9 mouse cellular contexts compared by ENCODE assay signal in genomic region chr19:56588205-56588626, GRCm38 (mm10). TPM values are rescaled to one million over a fixed set of nuclear protein-coding genes. Genes with fewer than 3 reads are reported as not detected.
DNase-seq lines count a peak whose midpoint lies in the region; ATAC-seq and TF ChIP-seq lines count a peak whose summit lies in the region.
"Had no signal": no experiment of that assay in that cellular context is flagged by ENCODE, and none has a peak within 500 bp of the region (broad histone marks: within the 10 kb centered on the region; RNA-seq: fewer than 3 reads in every experiment).

No protein-coding gene starts in this region.

- no peak overlapping the region for H3K4me2 ChIP-seq in midbrain, embryonic 15.5 days
- H3K4me2 ChIP-seq: neural tube, embryonic 12.5 days had no signal

- TF ChIP-seq CTCF in kidney, adult 2 months (conservative IDR thresholded peaks at IDR 0.05; ENCODE audit: insufficient read depth, insufficient read length, low read depth, low read length): no peak

- DNase-seq in kidney, adult 2 months: peak; percentile 24
- no peak for DNase-seq in kidney, postnatal 14 days
- peak; percentile 52 for DNase-seq in cerebellum, adult 8-10 months
- DNase-seq in heart, adult 8-10 months (ENCODE audit: low spot score): peak; percentile 62
- DNase-seq in layer of hippocampus, postnatal 36 days: peak; percentile 44 to 45
- peak; percentile 74 to 75 for DNase-seq in right cerebral cortex, adult 2 months (ENCODE audit: low spot score in 2 of 2)

- H3K4me1 ChIP-seq in kidney, adult 2 months (ENCODE audit: control insufficient read depth, insufficient read depth, low read length): no peaks in the 10 kb centered on the region
- H3K4me1 ChIP-seq in midbrain, embryonic 15.5 days: no peaks in the 10 kb centered on the region
- H3K4me1 ChIP-seq: neural tube, embryonic 12.5 days had no signal

- no peak for ATAC-seq in midbrain, embryonic 15.5 days (replicated peaks)
- no peak for ATAC-seq in inflammation-experienced regulatory T-cells, adult 6 months

- H3K9me3 ChIP-seq in midbrain, embryonic 15.5 days: no peaks in the 10 kb centered on the region
- H3K9me3 ChIP-seq: neural tube, embryonic 12.5 days had no signal

- no peak overlapping the region for H3K27ac ChIP-seq in kidney, adult 2 months (ENCODE audit: insufficient read depth, low read depth, low read length)
- H3K27ac ChIP-seq in midbrain, embryonic 15.5 days: no peak overlapping the region
- H3K27ac ChIP-seq: neural tube, embryonic 12.5 days had no signal

- no peak overlapping the region for H3K4me3 ChIP-seq in kidney, adult 2 months (ENCODE audit: insufficient read depth, low read depth, low read length)
- H3K4me3 ChIP-seq in midbrain, embryonic 15.5 days: no peak overlapping the region
- H3K4me3 ChIP-seq: neural tube, embryonic 12.5 days had no signal

- 60% methylated on average over 6 of the region's 6 CpGs for WGBS in kidney, adult 2 months
- 76% methylated on average over 6 of the region's 6 CpGs for WGBS in midbrain, embryonic 15.5 days

- H3K36me3 ChIP-seq in kidney, adult 2 months (ENCODE audit: control insufficient read depth, insufficient read depth, low read length): no peaks in the 10 kb centered on the region; the same call in 1 of the 2 replicates
- peaks cover 21% of the 10 kb centered on the region; the same call in 1 of the 2 replicates for H3K36me3 ChIP-seq in midbrain, embryonic 15.5 days (replicated peaks)

- H3K9ac ChIP-seq in midbrain, embryonic 15.5 days: no peak overlapping the region
- H3K9ac ChIP-seq: neural tube, embryonic 12.5 days had no signal

- TF ChIP-seq POLR2A in kidney, adult 2 months (IDR thresholded peaks at IDR 0.05; ENCODE audit: low read depth, low read length): no peak

- no peaks in the 10 kb centered on the region for H3K27me3 ChIP-seq in kidney, adult 2 months (replicated peaks; ENCODE audit: control insufficient read depth, insufficient read depth, low read length)
- no peaks in the 10 kb centered on the region for H3K27me3 ChIP-seq in midbrain, embryonic 15.5 days (replicated peaks)
- H3K27me3 ChIP-seq: neural tube, embryonic 12.5 days had no signal

RNA-seq across cellular contexts. Expression of gene Nhlrc2, which starts 40.2 kb away (rescaled TPM):
- polyA plus RNA-seq in kidney, adult 2 months (2012; rRNA removed): 6.3 and 6.6 TPM in 2 replicates
- 10 to 100 TPM; 25.7 to 28.2 (median 27.7) TPM for total RNA-seq in heart, adult 8-10 months (2022)
- 10 to 100 TPM; 11.5 to 13.4 TPM for total RNA-seq in layer of hippocampus, postnatal 36 days (2021)
- 9.6 and 10.7 TPM in 2 replicates for polyA plus RNA-seq in midbrain, embryonic 15.5 days (2015; fragmentation: Nextera tagmentation; extraction: Ambion mirVana)
- polyA plus RNA-seq in inflammation-experienced regulatory T-cells, adult 6 months (2017; shearing (Covaris generic)): 1 to 10 TPM; 5.7 to 8.1 (median 7.1) TPM

RNA-seq across cellular contexts. Expression of gene Dclre1a, which starts 40.2 kb away (rescaled TPM):
- polyA plus RNA-seq in kidney, adult 2 months (2012; rRNA removed): 5.7 and 5.9 TPM in 2 replicates
- 10 to 100 TPM in 2 of 4 experiments, 1 to 10 TPM in 2; 7.4 to 12.5 (median 10.6) TPM for total RNA-seq in heart, adult 8-10 months (2022)
- total RNA-seq in layer of hippocampus, postnatal 36 days (2021): 1 to 10 TPM; 6.1 to 6.4 TPM
- polyA plus RNA-seq in midbrain, embryonic 15.5 days (2015; fragmentation: Nextera tagmentation; extraction: Ambion mirVana): 10.6 and 12.6 TPM in 2 replicates
- polyA plus RNA-seq in inflammation-experienced regulatory T-cells, adult 6 months (2017; shearing (Covaris generic)): 10 to 100 TPM in 1 of 3 experiments, 1 to 10 TPM in 2; 8.0 to 15.1 (median 8.9) TPM
